Mouse (Mus musculus) small intestine, adult 2 months (tissue): ENCODE results near the gene Samd4.

Experiments used
- CTCF ChIP-seq: fragments of 200-500 bp; IDR thresholded peaks from 2 replicates; pipeline ENCODE4 v1.5.1; 2012; ENCODE audit warnings: low read depth, mild to moderate bottlenecking, control low read depth, inconsistent platforms, low read length, moderate library complexity, mixed read lengths; ENCODE audit not compliant: insufficient replicate concordance, insufficient read length; ENCODE audit errors: extremely low read depth
- POLR2A ChIP-seq: fragments of 200-500 bp; IDR thresholded peaks from 2 replicates; pipeline ENCODE4 v1.6.1; 2012; ENCODE audit warnings: low read depth, mild to moderate bottlenecking, control low read depth, inconsistent platforms, low read length, moderate library complexity

DNA sequence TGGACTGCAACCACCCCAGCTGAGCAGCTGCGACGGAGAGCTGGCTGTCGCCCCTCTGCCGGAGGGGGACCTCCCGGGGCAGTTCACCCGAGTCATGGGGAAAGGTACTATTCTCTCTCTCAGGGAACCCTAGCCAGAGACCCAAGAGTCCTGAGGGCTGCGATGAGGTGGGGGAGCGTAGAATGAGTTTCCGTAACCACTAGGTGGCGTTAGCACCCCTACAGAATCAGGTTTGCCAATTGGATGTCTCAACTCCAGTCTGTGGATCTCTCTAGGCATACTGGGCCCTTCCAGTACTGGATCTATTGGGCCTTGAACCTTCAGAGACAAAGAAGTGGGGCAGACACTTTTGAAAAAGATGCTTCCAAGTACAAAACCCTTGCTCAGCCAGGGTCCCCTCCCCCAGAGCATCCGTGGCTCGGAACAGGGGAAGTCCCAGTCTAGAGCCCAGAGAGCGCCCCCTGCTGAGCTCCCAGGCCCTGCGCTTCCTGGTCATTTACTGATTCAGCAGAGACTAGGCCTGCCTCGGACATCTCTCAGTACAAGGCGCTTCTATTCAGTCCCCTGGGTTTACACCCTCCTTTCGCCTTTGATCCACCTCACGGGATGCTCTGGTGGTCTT is 191.5 kb downstream of the Samd4 start:
- TF ChIP-seq POLR2A (no peak), CTCF (no peak)
